Mouse (Mus musculus) C2C12 (cell line): Measurements from ENCODE around the gene Ndufs7. TPM values are rescaled to one million over a fixed set of nuclear protein-coding genes. Genes with fewer than 3 reads are reported as not detected.
A peak's percentile ranks its signal among the peaks of the same experiment; 100 is the strongest.

ENCODE experiments used
- H3K27me3 ChIP-seq: one replicate; pipeline ENCODE4 v1.6.1; 2011; ENCODE audit not compliant: control insufficient read depth, insufficient read depth, insufficient read length
- H3K36me3 ChIP-seq: one replicate; pipeline ENCODE4 v1.6.1; 2011; ENCODE audit not compliant: control insufficient read depth, insufficient read depth
- H3K4me3 ChIP-seq: one replicate; pipeline ENCODE4 v1.5.1; 2011; ENCODE audit warnings: mild to moderate bottlenecking, control low read depth; ENCODE audit not compliant: poor library complexity, insufficient read depth, severe bottlenecking
- H3K79me2 ChIP-seq: one replicate; pipeline ENCODE4 v1.6.1; 2011; ENCODE audit not compliant: control insufficient read depth, insufficient read depth
- H3K79me3 ChIP-seq: one replicate; pipeline ENCODE4 v1.6.1; 2011; ENCODE audit warnings: low read depth, control low read depth
- H3ac ChIP-seq: one replicate; pipeline ENCODE3; 2011; ENCODE audit warnings: low read depth; ENCODE audit not compliant: control insufficient read depth, insufficient read length
- CEBPB ChIP-seq: IDR thresholded peaks from one replicate; pipeline ENCODE4 v1.6.1; 2011; ENCODE audit warnings: low read depth, mild to moderate bottlenecking, control low read depth, moderate library complexity
- CTCF ChIP-seq: IDR thresholded peaks from one replicate; pipeline ENCODE4 v1.5.1; 2011; ENCODE audit not compliant: control insufficient read depth, insufficient read depth, insufficient read length
- FOSL1 ChIP-seq: IDR thresholded peaks from one replicate; pipeline ENCODE4 v1.8.0; 2011; ENCODE audit warnings: mild to moderate bottlenecking, low read length; ENCODE audit not compliant: poor library complexity, insufficient read depth, severe bottlenecking
- MAX ChIP-seq: IDR thresholded peaks from one replicate; pipeline ENCODE4 v1.6.1; 2011; ENCODE audit warnings: mild to moderate bottlenecking, control low read depth
- MYOD1 ChIP-seq: IDR thresholded peaks from one replicate; pipeline ENCODE4 v1.6.1; 2011; ENCODE audit warnings: low read depth; ENCODE audit not compliant: control insufficient read depth, insufficient read length
- MYOG ChIP-seq: IDR thresholded peaks from one replicate; pipeline ENCODE4 v1.6.1; 2011; ENCODE audit not compliant: control insufficient read depth, insufficient read length; ENCODE audit errors: extremely low read depth
- USF1 ChIP-seq: IDR thresholded peaks from one replicate; pipeline ENCODE4 v1.6.1; 2011; ENCODE audit warnings: low read depth, mild to moderate bottlenecking, control low read depth, moderate library complexity
- polyA plus RNA-seq: library from polyadenylated mRNA; unstranded; fragments of >200 nt; fragmentation: generic; extraction: Trizol; gene quantifications from one replicate; pipeline ENCODE4 v1.2.1, GENCODE M21; 2012; ENCODE audit warnings: missing spikeins

Gene Ndufs7
- polyA plus RNA-seq, 1 experiment = 288 TPM

- no peaks in the 10 kb centered on the region for H3K27me3 ChIP-seq
- peak overlapping the region; percentile 80 for H3ac ChIP-seq
- peaks cover 67% of the 10 kb centered on the region for H3K79me2 ChIP-seq
- peak overlapping the region; percentile 93 for H3K4me3 ChIP-seq
- peaks cover 34% of the 10 kb centered on the region for H3K36me3 ChIP-seq
- H3K79me3 ChIP-seq = peaks cover 50% of the 10 kb centered on the region
- TF ChIP-seq FOSL1 (no peak), MYOD1 (no peak), USF1 (peak; percentile 76), CEBPB (no peak), MAX (peak; percentile 98), MYOG (no peak)
Observed at GRCm38 (mm10) chr10:80264341-80265148, 15.6 kb downstream of the Ndufs7 start.

- H3K27me3 ChIP-seq = no peaks in the 10 kb centered on the region
- H3K4me3 ChIP-seq = peak overlapping the region; percentile 93
- peak overlapping the region; percentile 80 for H3ac ChIP-seq
- H3K36me3 ChIP-seq = peaks cover 38% of the 10 kb centered on the region
- TF ChIP-seq USF1 = no peak
- no peak for TF ChIP-seq CEBPB
- no peak for TF ChIP-seq MYOD1
- TF ChIP-seq FOSL1 = no peak
- no peak for TF ChIP-seq CTCF
- no peak for TF ChIP-seq MAX
- TF ChIP-seq MYOG = no peak
- peaks cover 56% of the 10 kb centered on the region for H3K79me3 ChIP-seq
- peaks cover 72% of the 10 kb centered on the region for H3K79me2 ChIP-seq
Observed at GRCm38 (mm10) chr10:80265149-80265486, 16.2 kb downstream of the Ndufs7 start.

GRCm38 (mm10) chr10:80270099-80270498 is 21.2 kb downstream of the Ndufs7 start:
- Histone ChIP-seq H3K36me3 (peaks cover 66% of the 10 kb centered on the region), H3K4me3 (no peak overlapping the region), H3ac (no peak overlapping the region), H3K79me2 (peaks cover 100% of the 10 kb centered on the region), H3K27me3 (no peaks in the 10 kb centered on the region), H3K79me3 (peaks cover 93% of the 10 kb centered on the region)
- TF ChIP-seq CEBPB = no peak
- no peak for TF ChIP-seq USF1
- no peak for TF ChIP-seq CTCF
- no peak for TF ChIP-seq MYOG
- no peak for TF ChIP-seq FOSL1
- TF ChIP-seq MYOD1 = no peak
- no peak for TF ChIP-seq MAX

- Histone ChIP-seq H3K79me2 (peaks cover 99% of the 10 kb centered on the region), H3K36me3 (peaks cover 71% of the 10 kb centered on the region), H3K79me3 (peaks cover 87% of the 10 kb centered on the region), H3ac (no peak overlapping the region), H3K4me3 (no peak overlapping the region), H3K27me3 (no peaks in the 10 kb centered on the region)
- no peak for TF ChIP-seq MAX
- no peak for TF ChIP-seq FOSL1
- TF ChIP-seq MYOD1 = no peak
Observed at GRCm38 (mm10) chr10:80270734-80271181, 21.8 kb downstream of the Ndufs7 start.

GRCm38 (mm10) chr10:80271186-80271843 is 22.4 kb downstream of the Ndufs7 start:
- Histone ChIP-seq H3ac (no peak overlapping the region), H3K36me3 (peaks cover 76% of the 10 kb centered on the region), H3K27me3 (no peaks in the 10 kb centered on the region), H3K79me3 (peaks cover 81% of the 10 kb centered on the region), H3K79me2 (peaks cover 93% of the 10 kb centered on the region), H3K4me3 (no peak overlapping the region)
- TF ChIP-seq MYOG (no peak), CEBPB (no peak), USF1 (no peak), FOSL1 (no peak), CTCF (no peak), MYOD1 (no peak), MAX (no peak)
